Mouse (Mus musculus) frontal cortex, adult 2 months (tissue): ENCODE data around the gene Rhox9. TPM values are rescaled to one million over a fixed set of nuclear protein-coding genes. Genes with fewer than 3 reads are reported as not detected.
"Not testable (repeated sequence)": the region's sequence is repeated elsewhere in the genome, so short reads cannot be mapped to it uniquely, and the experiment has no call there.

Experiments
- DNase-seq, 2 experiments: peaks; one replicate each; pipeline ENCODE4 v3.0.0; 2022; ENCODE audit warnings: low spot score in 1 of 2; ENCODE audit errors: extremely low spot score in 1 of 2
- polyA plus RNA-seq: library from polyadenylated mRNA; depleted of rRNA; stranded (reverse); fragments of >200 nt; gene quantifications from 2 replicates; pipeline ENCODE4 v1.2.3, GENCODE M21; 2012; rRNA removed

The Rhox9 gene
- polyA plus RNA-seq = 0.80 and 2.9 TPM in 2 replicates

GRCm38 (mm10) chrX:37901670-37902069 lies at the start of gene Rhox9:
TSS of gene Rhox9 (minus strand) at chrX:37901770.
- DNase-seq = not testable (repeated sequence)

GRCm38 (mm10) chrX:37916311-37916710 lies 14.7 kb upstream of the Rhox9 start:
- DNase-seq = no peak

GRCm38 (mm10) chrX:37908581-37908980 lies 7.0 kb upstream of the Rhox9 start:
- DNase-seq = peak in 1 of 2 experiments; percentile 3

DNA sequence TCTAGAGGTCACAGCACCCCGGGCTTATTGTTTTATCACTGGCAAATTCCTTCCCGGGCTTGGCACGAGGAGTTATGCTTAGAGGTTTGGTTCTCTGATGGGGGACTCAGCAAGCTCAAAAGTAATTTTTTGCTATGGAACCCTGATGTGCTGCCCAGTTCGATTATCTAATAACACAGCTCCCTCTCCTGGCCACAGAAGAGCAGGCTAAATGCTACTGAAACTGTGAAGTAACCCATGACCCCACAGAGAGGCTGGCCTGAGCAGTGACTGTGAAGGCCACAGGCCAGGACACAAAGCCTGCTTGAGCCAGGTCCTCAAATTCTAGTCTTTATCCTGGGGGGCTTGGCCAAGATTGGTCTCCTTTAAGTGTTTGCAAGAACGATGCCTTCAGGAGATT lies 2.2 kb upstream of the Rhox9 start:
- peak in 1 of 2 experiments; percentile 3 for DNase-seq

GRCm38 (mm10) chrX:37897132-37897531 lies 4.4 kb downstream of the Rhox9 start, which contains the start of gene Rhox7b:
TSS of gene Rhox7b (minus strand) at chrX:37897232.
- DNase-seq = not testable (repeated sequence)

- DNase-seq = no peak
These were observed 22.7 kb downstream of the Rhox9 start, which contains the start of gene Rhox8 for GRCm38 (mm10) chrX:37878844-37879243. TSS of gene Rhox8 (minus strand) at chrX:37878944.

GRCm38 (mm10) chrX:37871641-37872040 lies 29.9 kb downstream of the Rhox9 start:
- no peak for DNase-seq

Other genes with a start within 250 kb of the Rhox9 start
- gene Rhox3h, start 233.0 kb downstream of the Rhox9 start, polyA plus RNA-seq = not detected in 2 replicates
- not detected in 2 replicates for gene Rhox2h, start 228.5 kb downstream of the Rhox9 start, polyA plus RNA-seq
- 0.16 and 1.8 TPM in 2 replicates for gene Rhox5, start 96.9 kb downstream of the Rhox9 start, polyA plus RNA-seq
- 0.78 and 2.2 TPM in 2 replicates for gene Rhox6, start 74.9 kb downstream of the Rhox9 start, polyA plus RNA-seq
- gene Rhox7a, start 70.1 kb downstream of the Rhox9 start, polyA plus RNA-seq = not detected in 2 replicates
- gene Rhox8, start 22.8 kb downstream of the Rhox9 start, polyA plus RNA-seq = not detected in 2 replicates
- not detected in 2 replicates for gene Rhox7b, start 4.5 kb downstream of the Rhox9 start, polyA plus RNA-seq
- not detected in 2 replicates for gene Btg1-ps1, start 117.0 kb upstream of the Rhox9 start, polyA plus RNA-seq
- gene Btg1-ps2, start 141.3 kb upstream of the Rhox9 start, polyA plus RNA-seq = not detected in 2 replicates
- not detected in 2 replicates for gene Rhox10, start 164.7 kb upstream of the Rhox9 start, polyA plus RNA-seq
- gene Rhox11, start 183.4 kb upstream of the Rhox9 start, polyA plus RNA-seq = not detected in 2 replicates
- 0.10 TPM in 1 of 2 replicates, not detected in the other for gene Rhox12, start 209.1 kb upstream of the Rhox9 start, polyA plus RNA-seq
- not detected in 2 replicates for gene Rhox13, start 219.4 kb upstream of the Rhox9 start, polyA plus RNA-seq